Mouse (Mus musculus): ENCODE results near the gene Foxc2. TPM values are rescaled to one million over a fixed set of nuclear protein-coding genes. Genes with fewer than 3 reads are reported as not detected.

Gene Foxc2
- polyA plus RNA-seq, 1 experiment from 2014 or later, result 0.94 TPM

Small RNAs within 50 kb of the gene (microRNA-seq; reads per million reads assigned to microRNA genes)
- gene Gm27530, result not detected

Other genes with a start within 250 kb of the Foxc2 start
- 14.9 and 16.9 TPM in 2 replicates for gene Foxf1, start 31.8 kb upstream of the Foxc2 start, polyA plus RNA-seq (2016; fragmentation: Nextera tagmentation; extraction: Ambion mirVana)
- gene Mthfsd, start 7.8 kb upstream of the Foxc2 start, polyA plus RNA-seq (2016; fragmentation: Nextera tagmentation; extraction: Ambion mirVana), result 30.5 and 32.4 TPM in 2 replicates
- 0.35 and 0.41 TPM in 2 replicates for gene Foxl1, start 11.8 kb downstream of the Foxc2 start, polyA plus RNA-seq (2016; fragmentation: Nextera tagmentation; extraction: Ambion mirVana)

Measured in liver, embryonic 12.5 days (tissue).